Mouse (Mus musculus) forebrain, embryonic 14.5 days (tissue): ENCODE data around the gene Scaf8. TPM values are rescaled to one million over a fixed set of nuclear protein-coding genes. Genes with fewer than 3 reads are reported as not detected.
"Not testable (repeated sequence)": the region's sequence is repeated elsewhere in the genome, so short reads cannot be mapped to it uniquely, and the experiment has no call there.

ENCODE experiments used
- ATAC-seq: fragments of 200-750 bp; cut with Nextera tagmentation; 2 replicates; pipeline ENCODE4 v1.8.0; 2017; ENCODE audit warnings: mild to moderate bottlenecking, moderate library complexity
- DNase-seq: peaks from one replicate; pipeline ENCODE4 v3.0.0-alpha.2; 2015; ENCODE audit warnings: low spot score
- H3K27ac ChIP-seq: fragments of 300-500 bp; sonication (generic); 2 replicates; pipeline ENCODE4 v1.5.1; 2014; ENCODE audit warnings: low read depth, mild to moderate bottlenecking, control low read depth, low read length, moderate library complexity
- H3K27me3 ChIP-seq: fragments of 300-500 bp; sonication (generic); replicated peaks from 2 replicates; pipeline ENCODE4 v1.6.1; 2014; ENCODE audit warnings: low read length, control low read depth, mixed read lengths; ENCODE audit not compliant: control insufficient read depth, insufficient read depth
- H3K36me3 ChIP-seq: fragments of 300-500 bp; sonication (generic); 2 replicates; pipeline ENCODE4 v1.6.1; 2014; ENCODE audit warnings: low read length, control low read depth; ENCODE audit not compliant: control insufficient read depth, insufficient read depth
- H3K4me1 ChIP-seq: fragments of 300-500 bp; sonication (generic); 2 replicates; pipeline ENCODE4 v1.6.1; 2014; ENCODE audit warnings: antibody characterized with exemption, low read length, control low read depth; ENCODE audit not compliant: control insufficient read depth, insufficient read depth
- H3K4me2 ChIP-seq: fragments of 300-500 bp; sonication (generic); 2 replicates; pipeline ENCODE4 v1.6.1; 2014; ENCODE audit warnings: mild to moderate bottlenecking, control low read depth, low read length
- H3K4me3 ChIP-seq: fragments of 300-500 bp; sonication (generic); 2 replicates; pipeline ENCODE4 v1.5.1; 2014; ENCODE audit warnings: low read depth, low read length, control low read depth
- H3K9ac ChIP-seq: fragments of 300-500 bp; sonication (generic); 2 replicates; pipeline ENCODE4 v1.6.1; 2014; ENCODE audit warnings: mild to moderate bottlenecking, low read length, control low read depth, moderate library complexity
- H3K9me3 ChIP-seq: fragments of 300-500 bp; sonication (generic); replicated peaks from 2 replicates; pipeline ENCODE4 v1.6.1; 2016; ENCODE audit warnings: low read length, control low read depth, mixed read lengths; ENCODE audit not compliant: control insufficient read depth
- WGBS: fragments of 180-500 bp; shearing (Covaris S2); extraction: QIAGEN DNeasy Blood & Tissue Kit; methylation state at CpG from one replicate; pipeline ENCODE4 v1.1.7; 2014; 5-methylcytosine and 5-hydroxymethylcytosine counted together
- polyA plus RNA-seq: library from polyadenylated mRNA; unstranded; fragments of >200 nt; fragmentation: Nextera tagmentation; extraction: Ambion mirVana; gene quantifications from 2 replicates; pipeline ENCODE4 v1.2.1, GENCODE M21; 2014

The Scaf8 gene
- polyA plus RNA-seq, 1 experiment from 2014 or later = 15.9 TPM

- WGBS = 90% methylated on average over 1 of the region's 1 CpGs
- ATAC-seq = no peak
- H3K4me3 ChIP-seq = no peak overlapping the region
Observed at GRCm38 (mm10) chr17:3105022-3105421, 9.8 kb upstream of the Scaf8 start.

GRCm38 (mm10) chr17:3113737-3114357 is 925 bp upstream of the Scaf8 start:
- no peaks in the 10 kb centered on the region for H3K9me3 ChIP-seq
- H3K4me1 ChIP-seq = peaks cover 21% of the 10 kb centered on the region
- H3K4me2 ChIP-seq = peak overlapping the region; percentile 64
- under 1% methylated on average over 16 of the region's 16 CpGs for WGBS
- H3K36me3 ChIP-seq = no peaks in the 10 kb centered on the region
- DNase-seq (peak; percentile 44), ATAC-seq (no peak)
- H3K27ac ChIP-seq = peak overlapping the region; percentile 99
- H3K4me3 ChIP-seq = peak overlapping the region; percentile 98
- H3K27me3 ChIP-seq = no peaks in the 10 kb centered on the region
- peak overlapping the region; percentile 94 for H3K9ac ChIP-seq

More at GRCm38 (mm10) chr17:3105022-3105421, 9.8 kb upstream of the Scaf8 start:
- Histone ChIP-seq H3K27me3 (no peaks in the 10 kb centered on the region), H3K4me2 (no peak overlapping the region), H3K9me3 (no peaks in the 10 kb centered on the region), H3K36me3 (0 out of 2 replicates have a peak, but pooled peaks cover 5% of the 10 kb centered on the region), H3K4me1 (peaks cover 3% of the 10 kb centered on the region), H3K9ac (no peak overlapping the region), H3K27ac (no peak overlapping the region)
- no peak for DNase-seq

- WGBS = under 1% methylated on average over 31 of the region's 31 CpGs
- no peak for DNase-seq
- H3K4me2 ChIP-seq = peak overlapping the region; percentile 64
Observed at GRCm38 (mm10) chr17:3114358-3114719, 433 bp upstream of the Scaf8 start.

GRCm38 (mm10) chr17:3115380-3115974 is 705 bp downstream of the Scaf8 start:
- under 1% methylated on average over 35 of the region's 47 CpGs for WGBS
- ATAC-seq (no peak; the same call in 1 of the 2 replicates), DNase-seq (peak; percentile 69)
- H3K4me3 ChIP-seq = peak overlapping the region; percentile 98
- peak overlapping the region; percentile 64 for H3K4me2 ChIP-seq
- no peaks in the 10 kb centered on the region for H3K9me3 ChIP-seq
- H3K4me1 ChIP-seq = peaks cover 21% of the 10 kb centered on the region
- H3K27me3 ChIP-seq = no peaks in the 10 kb centered on the region
- H3K36me3 ChIP-seq = no peaks in the 10 kb centered on the region
- peak overlapping the region; percentile 99 for H3K27ac ChIP-seq
- peak overlapping the region; percentile 94 for H3K9ac ChIP-seq

More at GRCm38 (mm10) chr17:3114358-3114719, 433 bp upstream of the Scaf8 start:
- Histone ChIP-seq H3K9ac (peak overlapping the region; percentile 94), H3K27me3 (no peaks in the 10 kb centered on the region), H3K4me3 (peak overlapping the region; percentile 98), H3K4me1 (peaks cover 21% of the 10 kb centered on the region), H3K36me3 (no peaks in the 10 kb centered on the region), H3K9me3 (no peaks in the 10 kb centered on the region), H3K27ac (peak overlapping the region; percentile 99)
- ATAC-seq = peak; percentile 69

GRCm38 (mm10) chr17:3120949-3121348 is 6.2 kb downstream of the Scaf8 start:
- H3K27me3 ChIP-seq, H3K27ac ChIP-seq, ATAC-seq, H3K9ac ChIP-seq, H3K36me3 ChIP-seq, H3K9me3 ChIP-seq, H3K4me2 ChIP-seq, H3K4me3 ChIP-seq, DNase-seq: not testable (repeated sequence)
- H3K4me1 ChIP-seq = peaks cover 16% of the 10 kb centered on the region
- WGBS = 74% methylated on average over 8 of the region's 8 CpGs

- not testable (repeated sequence) for ATAC-seq
Observed at GRCm38 (mm10) chr17:3123581-3123980, 8.8 kb downstream of the Scaf8 start.

GRCm38 (mm10) chr17:3128716-3129115 is 13.9 kb downstream of the Scaf8 start:
- Histone ChIP-seq H3K4me3 (no peak overlapping the region), H3K9me3 (no peaks in the 10 kb centered on the region), H3K9ac (no peak overlapping the region), H3K36me3 (peaks cover 16% of the 10 kb centered on the region), H3K4me1 (no peaks in the 10 kb centered on the region), H3K27me3 (no peaks in the 10 kb centered on the region), H3K27ac (no peak overlapping the region), H3K4me2 (no peak overlapping the region)
- WGBS = 89% methylated on average over 1 of the region's 1 CpGs
- ATAC-seq = no peak
- no peak for DNase-seq

More at GRCm38 (mm10) chr17:3123581-3123980, 8.8 kb downstream of the Scaf8 start:
- not testable (repeated sequence) for H3K4me3 ChIP-seq, H3K27ac ChIP-seq, H3K4me1 ChIP-seq, DNase-seq, H3K9ac ChIP-seq, H3K27me3 ChIP-seq, H3K4me2 ChIP-seq, H3K36me3 ChIP-seq, H3K9me3 ChIP-seq
- 71% methylated on average over 1 of the region's 1 CpGs for WGBS

- H3K9ac ChIP-seq = no peak overlapping the region
- no peaks in the 10 kb centered on the region for H3K27me3 ChIP-seq
- H3K4me3 ChIP-seq = no peak overlapping the region
- H3K4me1 ChIP-seq = no peaks in the 10 kb centered on the region
- ATAC-seq = no peak
- no peak overlapping the region for H3K4me2 ChIP-seq
- H3K36me3 ChIP-seq = peaks cover 16% of the 10 kb centered on the region
- WGBS = 96% methylated on average over 3 of the region's 3 CpGs
- H3K27ac ChIP-seq = no peak overlapping the region
- H3K9me3 ChIP-seq = no peaks in the 10 kb centered on the region
- no peak for DNase-seq
Observed at GRCm38 (mm10) chr17:3129791-3130190, 15.0 kb downstream of the Scaf8 start.

- no peaks in the 10 kb centered on the region for H3K27me3 ChIP-seq
- H3K4me1 ChIP-seq = no peaks in the 10 kb centered on the region
- no peak overlapping the region for H3K4me2 ChIP-seq
- H3K27ac ChIP-seq = no peak overlapping the region
- DNase-seq (no peak), ATAC-seq (no peak)
- H3K4me3 ChIP-seq = no peak overlapping the region
- H3K9ac ChIP-seq = no peak overlapping the region
- no peaks in the 10 kb centered on the region for H3K9me3 ChIP-seq
- H3K36me3 ChIP-seq = peaks cover 16% of the 10 kb centered on the region
Observed at GRCm38 (mm10) chr17:3135346-3135745, 20.6 kb downstream of the Scaf8 start.
